Mouse (Mus musculus) neural tube, embryonic 12.5 days (tissue): Measurements from ENCODE around the gene Phc3. TPM values are rescaled to one million over a fixed set of nuclear protein-coding genes. Genes with fewer than 3 reads are reported as not detected.

ENCODE experiments used
- ATAC-seq: fragments of 200-750 bp; cut with Nextera tagmentation; 2 replicates; pipeline ENCODE4 v1.8.0; 2017; ENCODE audit warnings: low read depth, mild to moderate bottlenecking, moderate TSS enrichment, moderate library complexity; ENCODE audit not compliant: low FRiP score
- H3K27ac ChIP-seq: fragments of 300-500 bp; sonication (generic); 2 replicates; pipeline ENCODE4 v1.5.1; 2016
- H3K27me3 ChIP-seq: fragments of 300-500 bp; sonication (generic); replicated peaks from 2 replicates; pipeline ENCODE4 v1.6.1; 2016; ENCODE audit warnings: mild to moderate bottlenecking
- H3K36me3 ChIP-seq: fragments of 300-500 bp; sonication (generic); 2 replicates; pipeline ENCODE4 v1.6.1; 2016; ENCODE audit warnings: mild to moderate bottlenecking
- H3K4me1 ChIP-seq: fragments of 300-500 bp; sonication (generic); 2 replicates; pipeline ENCODE4 v1.6.1; 2016
- H3K4me2 ChIP-seq: fragments of 300-500 bp; sonication (generic); replicated peaks from 2 replicates; pipeline ENCODE4 v1.6.1; 2016; ENCODE audit warnings: mild to moderate bottlenecking
- H3K4me3 ChIP-seq: fragments of 300-500 bp; sonication (generic); 2 replicates; pipeline ENCODE4 v1.5.1; 2016
- H3K9ac ChIP-seq: fragments of 300-500 bp; sonication (generic); 2 replicates; pipeline ENCODE4 v1.6.1; 2016; ENCODE audit warnings: mild to moderate bottlenecking
- H3K9me3 ChIP-seq: fragments of 300-500 bp; sonication (generic); 2 replicates; pipeline ENCODE4 v1.6.1; 2016; ENCODE audit warnings: mild to moderate bottlenecking
- WGBS: fragments of 180-500 bp; shearing (Covaris S2); methylation state at CpG from one replicate; pipeline ENCODE4 v1.1.7; 2016; 5-methylcytosine and 5-hydroxymethylcytosine counted together
- polyA plus RNA-seq: library from polyadenylated mRNA; unstranded; fragments of >200 nt; fragmentation: Nextera tagmentation; extraction: Ambion mirVana; gene quantifications from 2 replicates; pipeline ENCODE4 v1.2.1, GENCODE M21; 2016

Gene Phc3
- polyA plus RNA-seq, 1 experiment from 2014 or later: 5.0 TPM

DNA sequence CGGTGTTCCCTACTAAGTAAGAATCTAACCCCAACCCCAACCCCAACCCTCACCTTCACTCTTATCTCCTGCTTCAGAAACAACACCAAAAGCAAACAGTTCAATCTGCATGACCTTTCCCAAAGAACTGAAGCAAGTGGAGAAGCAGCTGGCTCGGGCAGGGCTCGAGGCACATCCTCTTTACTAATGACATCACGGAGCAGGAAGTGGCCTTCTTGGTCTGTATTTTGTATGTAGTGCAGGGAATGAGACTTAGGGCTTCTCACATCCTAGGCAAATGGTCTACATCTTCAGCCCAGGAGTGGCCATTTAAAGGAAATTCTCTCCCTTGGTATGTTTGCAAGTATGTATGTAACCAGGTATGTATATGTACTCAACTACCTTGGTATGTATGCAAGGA, 52.1 kb downstream of the Phc3 start:
- H3K27me3 ChIP-seq: no peaks in the 10 kb centered on the region
- H3K4me1 ChIP-seq: no peaks in the 10 kb centered on the region
- peaks cover 39% of the 10 kb centered on the region for H3K36me3 ChIP-seq
- no peak for ATAC-seq
- H3K4me3 ChIP-seq: no peak overlapping the region
- no peak overlapping the region for H3K27ac ChIP-seq
- no peak overlapping the region for H3K9ac ChIP-seq
- WGBS: 90% methylated on average over 4 of the region's 4 CpGs
- H3K4me2 ChIP-seq: no peak overlapping the region
- H3K9me3 ChIP-seq: no peaks in the 10 kb centered on the region

DNA sequence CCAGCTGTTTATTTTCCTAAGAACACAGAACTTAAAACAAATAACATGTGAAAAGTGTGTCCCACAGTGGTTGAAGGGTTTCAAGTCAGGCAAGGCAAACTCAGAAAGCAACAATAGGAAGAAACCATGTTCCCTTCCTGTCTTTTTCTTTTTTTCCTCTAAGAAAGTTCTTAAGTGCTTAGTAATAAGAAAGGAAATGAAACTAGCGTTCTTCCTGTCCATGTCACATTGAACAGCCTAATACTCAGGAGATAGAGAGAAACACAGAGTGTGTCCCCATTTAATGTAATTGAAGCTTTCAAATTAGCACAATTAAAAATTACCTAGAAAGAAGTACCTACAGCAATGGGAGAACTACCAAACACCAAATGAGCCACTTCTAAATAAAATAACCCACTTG, 64.6 kb downstream of the Phc3 start:
- Histone ChIP-seq H3K9me3 (no peaks in the 10 kb centered on the region), H3K4me2 (no peak overlapping the region), H3K27ac (no peak overlapping the region), H3K4me3 (no peak overlapping the region), H3K4me1 (no peaks in the 10 kb centered on the region), H3K27me3 (no peaks in the 10 kb centered on the region), H3K9ac (no peak overlapping the region), H3K36me3 (peaks cover 25% of the 10 kb centered on the region)
- WGBS: 95% methylated on average over 1 of the region's 1 CpGs
- no peak for ATAC-seq

DNA sequence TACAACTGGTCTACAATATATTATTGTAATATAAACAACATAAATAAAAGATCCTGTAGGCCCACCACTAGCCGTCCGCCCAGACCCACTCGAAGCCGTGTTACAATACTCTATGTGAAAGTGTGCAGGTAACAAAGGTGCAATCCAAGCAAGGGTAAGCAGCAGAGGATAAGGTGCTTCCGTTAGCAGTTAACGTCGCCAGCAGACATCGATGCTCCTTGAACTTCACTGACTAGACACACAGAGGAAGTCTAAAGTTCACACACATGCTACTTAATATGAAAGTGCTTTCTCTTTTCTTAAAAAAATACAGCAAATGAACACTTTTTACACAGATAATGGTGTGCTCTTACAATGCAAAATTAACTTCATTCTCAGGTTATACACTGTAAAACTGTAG, 69.8 kb downstream of the Phc3 start:
- ATAC-seq: no peak
- Histone ChIP-seq H3K9ac (no peak overlapping the region), H3K27me3 (no peaks in the 10 kb centered on the region), H3K4me3 (no peak overlapping the region), H3K4me2 (no peak overlapping the region), H3K27ac (no peak overlapping the region), H3K36me3 (peaks cover 14% of the 10 kb centered on the region), H3K9me3 (no peaks in the 10 kb centered on the region), H3K4me1 (no peaks in the 10 kb centered on the region)
- WGBS: 97% methylated on average over 8 of the region's 8 CpGs

DNA sequence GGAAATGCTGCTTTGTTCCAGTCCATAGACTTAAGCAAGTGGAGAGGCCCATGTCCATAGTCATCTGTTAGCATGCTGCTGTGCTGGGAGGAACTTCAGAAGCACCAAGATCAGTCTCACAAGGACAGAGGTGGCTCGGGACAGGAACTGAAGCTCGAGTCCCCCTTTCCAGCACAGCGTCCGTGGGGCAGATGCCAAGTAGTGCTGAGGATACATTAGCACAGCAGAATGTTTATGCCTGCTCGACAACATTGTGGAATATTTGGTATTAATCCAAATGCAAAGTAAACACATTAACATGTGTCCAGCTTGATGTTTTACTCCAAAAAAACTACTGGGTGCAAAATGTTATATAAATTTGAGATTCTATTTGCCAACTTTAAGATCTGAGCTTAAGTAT, 72.5 kb downstream of the Phc3 start:
- H3K9ac ChIP-seq: no peak overlapping the region
- peaks cover 14% of the 10 kb centered on the region for H3K36me3 ChIP-seq
- H3K27ac ChIP-seq: no peak overlapping the region
- no peak overlapping the region for H3K4me3 ChIP-seq
- no peak overlapping the region for H3K4me2 ChIP-seq
- no peaks in the 10 kb centered on the region for H3K27me3 ChIP-seq
- no peak for ATAC-seq
- WGBS: 93% methylated on average over 5 of the region's 5 CpGs
- no peaks in the 10 kb centered on the region for H3K9me3 ChIP-seq
- no peaks in the 10 kb centered on the region for H3K4me1 ChIP-seq

DNA sequence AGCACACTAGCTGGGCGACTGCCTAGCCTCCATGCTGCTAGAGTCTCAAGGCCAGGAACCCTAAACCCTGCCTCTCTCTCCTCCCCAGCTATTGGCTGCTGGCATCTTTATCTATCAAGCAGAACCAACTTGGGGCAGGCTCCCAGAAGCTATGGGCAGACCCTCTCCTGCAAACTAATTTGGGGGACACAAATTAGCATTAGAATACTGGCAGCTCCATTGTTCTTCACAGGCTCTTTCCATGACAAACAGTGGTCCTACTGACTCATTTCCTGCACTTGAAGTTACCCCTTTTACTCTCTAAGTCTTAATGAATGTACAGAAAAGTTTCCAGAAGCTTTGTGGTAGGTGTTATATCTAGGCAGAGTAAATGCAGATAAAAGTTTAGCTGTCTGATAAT, 80.2 kb downstream of the Phc3 start:
- Histone ChIP-seq H3K27ac (no peak overlapping the region), H3K27me3 (no peaks in the 10 kb centered on the region), H3K4me1 (no peaks in the 10 kb centered on the region; the same call in 1 of the 2 replicates), H3K4me3 (no peak overlapping the region), H3K9ac (no peak overlapping the region), H3K9me3 (no peaks in the 10 kb centered on the region), H3K36me3 (peaks cover 5% of the 10 kb centered on the region; the same call in 1 of the 2 replicates), H3K4me2 (no peak overlapping the region)
- no peak for ATAC-seq
- WGBS: 24% methylated on average over 1 of the region's 1 CpGs

DNA sequence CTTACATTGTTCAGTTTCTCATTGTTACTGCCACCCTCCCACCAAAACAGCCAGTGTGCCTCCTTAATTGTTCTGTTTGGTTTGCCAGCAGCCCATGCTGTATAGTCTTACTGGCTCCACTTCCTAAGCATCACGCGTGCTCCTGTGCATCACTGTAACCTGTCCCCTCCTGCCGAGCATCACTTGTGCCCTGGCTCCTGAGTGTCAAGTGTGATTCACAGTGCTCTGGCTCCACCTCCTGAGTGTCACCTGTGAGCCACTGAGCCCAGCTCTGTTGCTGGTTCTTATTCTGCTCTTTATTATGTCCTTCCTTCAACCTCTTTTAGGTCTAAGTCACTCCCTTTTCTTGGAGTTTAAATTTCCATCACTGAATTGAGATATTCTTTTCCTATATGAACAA, 81.8 kb downstream of the Phc3 start:
- no peaks in the 10 kb centered on the region; the same call in 1 of the 2 replicates for H3K4me1 ChIP-seq
- H3K9ac ChIP-seq: no peak overlapping the region
- no peaks in the 10 kb centered on the region for H3K9me3 ChIP-seq
- H3K4me3 ChIP-seq: no peak overlapping the region
- H3K27me3 ChIP-seq: no peaks in the 10 kb centered on the region
- no peak overlapping the region for H3K4me2 ChIP-seq
- WGBS: 94% methylated on average over 3 of the region's 3 CpGs
- ATAC-seq: no peak
- H3K27ac ChIP-seq: no peak overlapping the region
- no peaks in the 10 kb centered on the region for H3K36me3 ChIP-seq

DNA sequence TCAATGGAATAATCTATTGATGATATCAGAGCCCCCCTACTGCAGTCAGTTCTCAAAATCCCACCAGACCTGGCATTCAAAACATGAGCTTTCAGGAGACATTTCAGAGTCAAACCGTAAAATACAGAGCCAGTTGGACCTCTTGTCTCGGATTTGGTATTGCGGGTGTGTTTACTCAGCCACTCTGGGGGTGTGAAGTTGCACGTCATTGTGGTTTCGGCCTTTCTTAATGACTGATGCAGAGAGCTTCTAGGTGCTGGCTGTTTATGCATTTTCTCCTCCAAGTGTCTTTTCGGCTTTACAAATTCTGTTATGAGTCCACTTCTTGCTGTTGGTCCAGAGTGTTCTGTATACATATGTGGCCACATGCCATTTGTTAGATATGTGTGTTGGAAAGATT, 92.5 kb downstream of the Phc3 start:
- Histone ChIP-seq H3K4me2 (no peak overlapping the region), H3K4me3 (no peak overlapping the region), H3K27me3 (no peaks in the 10 kb centered on the region), H3K36me3 (no peaks in the 10 kb centered on the region), H3K9me3 (no peaks in the 10 kb centered on the region), H3K27ac (no peak overlapping the region), H3K4me1 (no peaks in the 10 kb centered on the region), H3K9ac (no peak overlapping the region)
- WGBS: 85% methylated on average over 6 of the region's 6 CpGs
- no peak for ATAC-seq

DNA sequence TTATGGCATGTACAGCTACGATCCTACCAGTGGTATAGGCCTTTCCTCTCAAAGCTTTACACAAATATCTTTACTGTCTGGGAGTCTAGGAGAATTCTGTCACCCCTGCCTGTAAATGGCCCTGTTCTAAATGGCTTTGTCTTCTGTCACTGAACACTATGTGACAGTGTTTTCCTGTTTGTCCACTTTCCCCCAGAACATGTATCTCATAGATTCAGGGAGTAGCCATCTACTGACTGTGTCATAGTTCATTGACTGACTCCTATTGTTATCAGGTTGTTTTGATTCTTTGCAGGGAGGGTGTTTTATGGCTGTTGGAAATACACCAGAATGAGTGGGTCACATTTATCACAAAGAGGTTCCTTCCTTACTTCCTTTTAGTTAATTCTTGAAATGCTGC, 99.2 kb downstream of the Phc3 start:
- 96% methylated on average over 1 of the region's 1 CpGs for WGBS
- Histone ChIP-seq H3K27me3 (no peaks in the 10 kb centered on the region), H3K4me1 (no peaks in the 10 kb centered on the region), H3K9ac (no peak overlapping the region), H3K27ac (no peak overlapping the region), H3K9me3 (no peaks in the 10 kb centered on the region), H3K4me2 (no peak overlapping the region), H3K4me3 (no peak overlapping the region), H3K36me3 (no peaks in the 10 kb centered on the region)
- no peak for ATAC-seq

DNA sequence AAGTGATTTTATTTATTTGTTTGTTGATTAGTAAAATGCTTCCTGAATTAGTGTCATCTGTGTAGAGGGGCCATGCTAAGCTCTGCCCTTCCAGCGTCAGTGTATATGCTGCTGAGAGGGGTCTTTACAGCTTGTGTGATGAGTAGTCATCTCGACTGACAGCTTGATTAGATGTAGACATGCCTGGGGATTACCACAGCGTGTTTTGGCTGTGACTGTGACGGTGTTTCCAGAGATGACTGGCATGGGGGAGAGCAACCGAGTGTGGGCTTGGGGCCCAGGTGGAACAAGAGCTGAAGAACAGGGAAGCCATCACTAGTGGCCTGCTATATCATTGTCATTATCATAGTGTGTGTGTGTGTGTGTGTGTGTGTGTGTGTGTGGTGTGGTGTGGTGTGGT, 100.6 kb downstream of the Phc3 start:
- Histone ChIP-seq H3K4me3 (no peak overlapping the region), H3K36me3 (no peaks in the 10 kb centered on the region), H3K27ac (no peak overlapping the region), H3K9me3 (no peaks in the 10 kb centered on the region), H3K27me3 (no peaks in the 10 kb centered on the region), H3K9ac (no peak overlapping the region), H3K4me2 (no peak overlapping the region), H3K4me1 (no peaks in the 10 kb centered on the region)
- 80% methylated on average over 5 of the region's 5 CpGs for WGBS
- ATAC-seq: no peak

DNA sequence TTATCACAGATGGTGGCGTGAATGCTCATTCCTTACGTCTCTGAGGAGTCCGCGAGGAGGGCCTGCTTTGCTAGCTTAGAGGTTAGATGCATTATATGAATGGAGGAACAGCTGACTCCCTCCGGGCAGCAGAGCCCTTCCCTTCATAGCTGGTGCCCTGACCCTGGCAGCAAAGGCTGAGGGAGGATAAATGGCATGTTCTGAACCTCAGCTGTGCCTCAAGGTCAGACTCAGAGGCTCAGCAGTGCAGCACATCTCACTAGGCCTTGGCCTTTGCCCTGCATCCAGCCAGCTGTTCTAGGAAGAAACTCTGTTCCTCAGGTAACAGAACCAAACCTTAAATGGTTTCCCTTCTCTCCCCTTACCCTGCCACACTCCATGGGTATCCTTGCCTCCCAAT, 101.0 kb downstream of the Phc3 start:
- Histone ChIP-seq H3K9me3 (no peaks in the 10 kb centered on the region), H3K4me3 (no peak overlapping the region), H3K4me2 (no peak overlapping the region), H3K36me3 (no peaks in the 10 kb centered on the region), H3K9ac (no peak overlapping the region), H3K4me1 (no peaks in the 10 kb centered on the region), H3K27me3 (no peaks in the 10 kb centered on the region), H3K27ac (no peak overlapping the region)
- no peak for ATAC-seq
- 80% methylated on average over 5 of the region's 5 CpGs for WGBS

DNA sequence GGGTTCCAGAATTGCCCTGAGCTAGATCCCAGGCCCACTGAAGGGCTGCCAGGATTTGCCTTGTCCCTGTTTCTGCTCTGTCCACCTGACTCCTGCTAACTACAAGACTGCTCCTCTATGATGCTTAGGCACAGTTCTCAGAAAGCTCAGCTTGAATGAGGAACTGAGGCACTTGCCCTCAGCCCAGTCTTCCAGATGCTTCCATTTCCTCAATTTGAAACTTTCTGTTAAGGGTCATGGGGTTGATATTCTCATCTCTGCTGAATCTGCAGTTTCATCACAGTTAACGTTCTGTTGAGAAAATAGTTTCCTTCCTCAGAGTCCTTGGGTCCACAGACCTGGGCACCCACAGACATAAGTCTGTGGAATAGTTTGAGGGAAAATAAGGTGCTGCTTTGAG, 104.6 kb downstream of the Phc3 start:
- no peak for ATAC-seq
- Histone ChIP-seq H3K36me3 (no peaks in the 10 kb centered on the region), H3K9me3 (no peaks in the 10 kb centered on the region), H3K27me3 (no peaks in the 10 kb centered on the region), H3K4me2 (no peak overlapping the region), H3K9ac (no peak overlapping the region), H3K4me3 (no peak overlapping the region), H3K4me1 (no peaks in the 10 kb centered on the region), H3K27ac (no peak overlapping the region)
- 81% methylated on average over 1 of the region's 1 CpGs for WGBS

DNA sequence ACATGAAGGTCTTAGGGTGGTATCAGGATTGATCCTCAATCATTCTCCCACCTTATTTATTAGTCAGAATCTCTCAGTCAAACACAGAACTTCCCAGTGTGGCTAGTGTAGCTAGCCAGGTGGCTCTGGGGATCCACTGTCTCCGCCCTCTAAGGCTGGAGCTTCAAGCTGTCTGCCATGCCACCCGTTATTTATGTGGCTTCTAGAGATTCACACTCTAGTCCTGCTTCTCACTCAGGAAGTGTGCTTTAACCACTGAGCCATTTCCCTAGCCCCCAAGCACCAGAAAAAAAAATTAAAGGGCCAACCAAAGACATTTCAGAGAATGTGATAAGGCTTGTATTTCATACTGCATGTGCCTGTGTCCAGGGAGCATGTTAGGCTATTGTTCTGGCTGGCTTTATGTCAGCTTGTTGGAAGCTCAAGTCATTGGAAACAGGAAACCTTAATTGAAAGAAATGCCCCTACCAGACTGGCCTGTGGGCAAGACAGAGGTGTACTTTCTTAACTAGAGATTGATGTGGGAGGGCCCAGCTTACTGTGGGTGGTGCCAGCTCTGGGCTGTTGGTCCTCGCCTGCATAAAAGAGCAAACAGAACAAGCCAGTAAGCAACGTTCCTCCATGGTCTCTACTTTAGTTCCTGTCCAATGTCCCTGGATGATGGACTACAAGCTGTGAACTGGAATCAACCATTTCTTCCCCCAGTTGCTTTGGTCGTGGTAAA, 105.3 kb downstream of the Phc3 start:
- H3K4me2 ChIP-seq: no peak overlapping the region
- H3K9ac ChIP-seq: no peak overlapping the region
- no peaks in the 10 kb centered on the region for H3K36me3 ChIP-seq
- H3K4me3 ChIP-seq: no peak overlapping the region
- no peak overlapping the region for H3K27ac ChIP-seq
- WGBS: 71% methylated on average over 5 of the region's 5 CpGs
- H3K9me3 ChIP-seq: no peaks in the 10 kb centered on the region
- H3K4me1 ChIP-seq: no peaks in the 10 kb centered on the region
- no peaks in the 10 kb centered on the region for H3K27me3 ChIP-seq
- ATAC-seq: no peak

DNA sequence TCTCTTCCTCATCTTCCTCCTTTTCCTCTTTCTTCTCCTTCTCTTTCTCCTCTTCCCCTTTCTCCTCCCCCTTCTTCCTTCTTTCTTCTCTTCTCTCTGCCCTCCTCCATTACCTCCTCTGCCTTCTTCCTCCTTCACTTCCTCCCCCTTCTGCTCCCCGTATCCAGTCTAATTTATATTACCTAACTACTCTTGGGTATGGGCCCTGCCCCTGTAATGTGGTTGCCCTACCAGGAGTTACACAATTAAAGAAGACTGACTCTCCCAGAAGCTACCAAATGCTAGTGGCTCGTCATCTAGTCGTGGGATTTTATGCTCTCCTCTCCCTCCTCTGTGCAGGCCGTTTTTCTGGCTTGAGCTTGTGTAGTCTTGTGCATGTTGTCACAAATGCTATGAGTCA, 108.5 kb downstream of the Phc3 start:
- H3K4me3 ChIP-seq: no peak overlapping the region
- WGBS: 85% methylated on average over 4 of the region's 4 CpGs
- no peak for ATAC-seq

More for the DNA sequence above, 108.5 kb downstream of the Phc3 start:
- Histone ChIP-seq H3K27ac (no peak overlapping the region), H3K4me1 (peaks cover 5% of the 10 kb centered on the region; the same call in 1 of the 2 replicates), H3K36me3 (no peaks in the 10 kb centered on the region), H3K4me2 (no peak overlapping the region), H3K27me3 (peaks cover 13% of the 10 kb centered on the region), H3K9ac (no peak overlapping the region), H3K9me3 (no peaks in the 10 kb centered on the region)
